Mouse (Mus musculus): ENCODE measurements around the gene Gm5244. TPM values are rescaled to one million over a fixed set of nuclear protein-coding genes. Genes with fewer than 3 reads are reported as not detected.
A peak's percentile ranks its signal among the peaks of the same experiment; 100 is the strongest.

Gm5244 gene
- total RNA-seq (2017) = 1.4 to 4.1 TPM in 2 of 3 replicates, not detected in the other

DNA sequence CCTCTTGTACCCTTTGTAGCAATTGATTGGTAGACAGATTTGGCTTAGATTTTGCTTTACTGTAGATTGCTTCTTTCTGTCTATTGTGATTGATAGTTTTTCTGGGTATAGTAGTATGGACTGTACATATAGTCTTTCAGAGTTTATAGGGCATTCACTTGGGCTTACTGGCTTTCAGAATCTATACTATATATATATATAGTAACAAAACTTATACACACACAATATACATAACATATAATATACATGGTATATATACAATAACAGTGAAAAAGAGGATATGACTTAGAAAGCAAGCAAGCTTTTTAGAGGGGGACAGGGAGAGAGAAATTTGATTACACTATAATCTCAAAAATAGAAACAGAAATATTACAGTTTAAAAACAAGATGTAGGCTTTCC, at the start of gene Gm5244:
Gm5244 (plus strand) TSS at position 301 of the 400 bp plus-strand sequence.
- ATAC-seq (replicated peaks; ENCODE audit: insufficient number of reproducible peaks, low FRiP score, low TSS enrichment, poor library complexity, severe bottlenecking) = no peak

- ATAC-seq (replicated peaks; ENCODE audit: insufficient number of reproducible peaks, low FRiP score, low TSS enrichment, poor library complexity, severe bottlenecking) = no peak
Observed at GRCm38 (mm10) chr19:12797071-12797470, 49.4 kb upstream of the Gm5244 start.

GRCm38 (mm10) chr19:12798404-12798803, 48.1 kb upstream of the Gm5244 start:
- 0 out of 2 replicates have a peak, but pooled peaks have one; percentile 16 for ATAC-seq (replicated peaks; ENCODE audit: insufficient number of reproducible peaks, low FRiP score, low TSS enrichment, poor library complexity, severe bottlenecking)

- no peak for ATAC-seq (replicated peaks; ENCODE audit: insufficient number of reproducible peaks, low FRiP score, low TSS enrichment, poor library complexity, severe bottlenecking)
Observed at GRCm38 (mm10) chr19:12799081-12799480, 47.4 kb upstream of the Gm5244 start.

DNA sequence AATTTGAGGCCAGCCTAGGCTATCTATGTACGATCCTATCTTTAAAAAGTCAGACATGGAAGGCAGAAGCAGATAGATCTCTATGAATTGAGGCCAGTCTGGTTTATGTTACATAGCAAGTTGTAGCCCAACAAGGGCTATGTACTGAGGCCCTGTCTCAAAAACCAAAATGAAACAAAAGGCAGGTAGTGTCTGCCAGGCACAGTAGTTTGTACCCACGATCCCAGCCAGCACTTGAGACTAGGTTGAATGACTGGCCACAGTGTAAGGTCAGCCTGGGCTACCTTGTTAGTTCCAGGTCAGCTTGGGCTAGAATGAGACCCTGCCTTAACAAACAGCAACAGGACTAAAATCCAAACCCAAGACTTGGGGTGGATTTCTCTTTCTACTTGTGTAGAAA, 45.9 kb upstream of the Gm5244 start:
- no peak for ATAC-seq (replicated peaks; ENCODE audit: insufficient number of reproducible peaks, low FRiP score, low TSS enrichment, poor library complexity, severe bottlenecking)

- ATAC-seq (replicated peaks; ENCODE audit: insufficient number of reproducible peaks, low FRiP score, low TSS enrichment, poor library complexity, severe bottlenecking) = peak; percentile 61
Observed at GRCm38 (mm10) chr19:12801046-12801445, 45.4 kb upstream of the Gm5244 start.

DNA sequence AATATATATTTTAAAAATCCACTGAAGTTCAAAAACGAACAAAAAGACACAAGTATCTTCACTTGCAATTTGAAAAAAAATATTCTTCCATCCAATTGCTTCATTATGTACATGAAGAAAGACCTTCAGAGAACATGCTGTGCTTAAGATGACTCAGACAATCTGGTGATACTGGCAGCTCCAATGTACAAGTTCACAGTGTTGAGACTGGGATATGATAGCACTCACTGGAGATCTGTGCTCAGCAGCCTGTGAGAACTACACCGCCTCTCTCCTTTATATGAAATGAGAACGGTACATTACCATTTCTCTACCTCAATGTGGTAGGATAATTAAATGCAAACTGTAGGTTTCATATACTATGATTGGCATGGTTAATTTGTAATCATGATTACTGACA, 43.7 kb upstream of the Gm5244 start:
- ATAC-seq (replicated peaks; ENCODE audit: insufficient number of reproducible peaks, low FRiP score, low TSS enrichment, poor library complexity, severe bottlenecking) = no peak

GRCm38 (mm10) chr19:12804237-12804636, 42.2 kb upstream of the Gm5244 start:
- ATAC-seq (replicated peaks; ENCODE audit: insufficient number of reproducible peaks, low FRiP score, low TSS enrichment, poor library complexity, severe bottlenecking) = no peak

DNA sequence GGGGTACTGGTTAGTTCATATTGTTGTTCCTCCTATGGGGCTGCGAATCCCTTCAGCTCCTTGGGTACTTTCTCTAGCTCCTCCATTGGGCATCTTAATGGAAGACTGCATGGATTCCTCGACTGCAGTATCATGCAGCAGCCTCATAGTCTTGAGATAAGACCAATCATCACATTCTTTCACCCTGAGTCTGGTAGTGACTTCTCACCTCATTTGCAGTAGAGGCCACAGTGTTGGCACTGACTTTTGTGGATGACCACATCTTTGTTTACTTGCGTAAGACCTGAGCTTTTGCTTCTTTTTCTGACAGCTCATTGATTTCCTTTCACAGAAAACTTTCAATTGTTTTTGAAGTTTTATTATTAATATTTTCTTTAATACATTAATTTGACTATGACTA, 40.8 kb upstream of the Gm5244 start:
- peak; percentile 59; the same call in 1 of the 2 replicates for ATAC-seq (replicated peaks; ENCODE audit: insufficient number of reproducible peaks, low FRiP score, low TSS enrichment, poor library complexity, severe bottlenecking)

DNA sequence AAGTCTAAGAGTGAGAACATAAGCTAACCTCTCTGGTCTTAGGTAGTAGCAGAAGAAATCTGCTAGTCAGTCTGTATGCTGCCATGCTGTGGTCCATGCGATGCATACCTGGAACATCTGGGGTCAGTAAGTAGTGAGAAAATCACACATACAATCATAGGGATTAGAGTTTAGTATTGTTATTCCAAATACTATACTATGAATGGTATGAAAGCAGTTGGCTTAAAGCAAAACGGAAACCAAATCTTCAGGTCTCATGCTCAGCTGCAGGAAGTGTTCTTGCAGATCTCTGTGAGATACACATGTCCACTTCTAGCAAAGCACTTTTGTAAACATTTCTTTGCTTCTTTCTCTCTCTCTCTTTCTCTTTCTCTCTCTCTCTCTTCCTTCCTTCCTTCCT, 40.3 kb upstream of the Gm5244 start:
- 0 out of 2 replicates have a peak, but pooled peaks have one; percentile 47 for ATAC-seq (replicated peaks; ENCODE audit: insufficient number of reproducible peaks, low FRiP score, low TSS enrichment, poor library complexity, severe bottlenecking)

DNA sequence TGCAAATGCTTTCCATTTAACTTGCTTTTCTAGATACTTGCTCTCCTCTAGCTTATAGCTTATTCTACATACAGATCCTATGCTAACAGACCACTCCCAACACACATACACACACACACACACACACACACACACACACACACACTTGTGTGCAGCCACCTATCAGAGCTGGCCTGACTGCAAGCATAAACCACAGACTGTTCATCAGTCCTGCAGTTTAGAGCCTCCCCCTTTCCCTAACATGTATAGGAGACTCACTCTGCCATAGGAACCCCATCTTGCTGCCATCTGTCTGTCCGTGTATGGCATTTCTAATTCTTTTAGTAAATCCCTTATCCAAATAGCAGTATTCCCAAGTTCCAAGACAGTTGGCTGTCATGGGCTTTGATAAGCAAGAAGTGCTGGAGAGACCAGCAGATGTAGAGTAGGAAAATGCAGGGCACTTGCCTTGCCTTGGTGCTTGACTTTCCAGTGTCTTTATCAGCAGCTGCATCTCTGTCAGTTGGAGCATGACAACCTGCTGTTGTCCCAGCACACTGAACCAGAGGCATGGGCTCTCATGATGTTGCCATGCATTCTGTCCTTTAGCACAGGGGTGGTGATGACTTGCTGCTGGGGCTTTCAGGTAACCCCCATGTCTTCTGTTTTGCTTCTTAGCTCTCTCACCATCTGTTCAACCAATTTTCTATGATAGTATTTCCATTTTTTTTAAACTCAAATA, 33.7 kb upstream of the Gm5244 start:
- no peak for ATAC-seq (replicated peaks; ENCODE audit: insufficient number of reproducible peaks, low FRiP score, low TSS enrichment, poor library complexity, severe bottlenecking)

- ATAC-seq (replicated peaks; ENCODE audit: insufficient number of reproducible peaks, low FRiP score, low TSS enrichment, poor library complexity, severe bottlenecking) = no peak
Observed at GRCm38 (mm10) chr19:12813883-12814282, 32.6 kb upstream of the Gm5244 start.

DNA sequence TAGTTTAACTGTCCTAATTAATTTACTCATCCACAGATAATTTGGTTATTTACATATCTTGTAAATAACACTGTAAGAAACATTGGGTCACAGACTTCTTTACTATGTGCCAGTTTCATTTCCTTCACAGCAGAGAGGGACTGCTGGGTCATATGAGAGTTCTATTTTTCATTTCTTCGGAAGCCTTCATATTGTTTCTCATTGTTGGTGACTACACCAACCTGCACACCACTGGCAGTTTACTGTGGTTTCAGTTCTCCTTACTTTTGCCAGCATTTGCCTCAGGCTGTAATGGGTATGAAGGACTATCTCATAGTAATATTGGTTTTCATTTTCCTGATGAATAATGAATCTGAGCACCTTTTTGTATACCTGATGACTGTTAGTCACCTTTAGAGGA, 28.0 kb upstream of the Gm5244 start:
- ATAC-seq (replicated peaks; ENCODE audit: insufficient number of reproducible peaks, low FRiP score, low TSS enrichment, poor library complexity, severe bottlenecking) = peak; percentile 27; the same call in 1 of the 2 replicates

GRCm38 (mm10) chr19:12820383-12820782, 26.1 kb upstream of the Gm5244 start:
- peak; percentile 65 for ATAC-seq (replicated peaks; ENCODE audit: insufficient number of reproducible peaks, low FRiP score, low TSS enrichment, poor library complexity, severe bottlenecking)

GRCm38 (mm10) chr19:12824549-12824948, 21.9 kb upstream of the Gm5244 start:
- ATAC-seq (replicated peaks; ENCODE audit: insufficient number of reproducible peaks, low FRiP score, low TSS enrichment, poor library complexity, severe bottlenecking) = no peak

DNA sequence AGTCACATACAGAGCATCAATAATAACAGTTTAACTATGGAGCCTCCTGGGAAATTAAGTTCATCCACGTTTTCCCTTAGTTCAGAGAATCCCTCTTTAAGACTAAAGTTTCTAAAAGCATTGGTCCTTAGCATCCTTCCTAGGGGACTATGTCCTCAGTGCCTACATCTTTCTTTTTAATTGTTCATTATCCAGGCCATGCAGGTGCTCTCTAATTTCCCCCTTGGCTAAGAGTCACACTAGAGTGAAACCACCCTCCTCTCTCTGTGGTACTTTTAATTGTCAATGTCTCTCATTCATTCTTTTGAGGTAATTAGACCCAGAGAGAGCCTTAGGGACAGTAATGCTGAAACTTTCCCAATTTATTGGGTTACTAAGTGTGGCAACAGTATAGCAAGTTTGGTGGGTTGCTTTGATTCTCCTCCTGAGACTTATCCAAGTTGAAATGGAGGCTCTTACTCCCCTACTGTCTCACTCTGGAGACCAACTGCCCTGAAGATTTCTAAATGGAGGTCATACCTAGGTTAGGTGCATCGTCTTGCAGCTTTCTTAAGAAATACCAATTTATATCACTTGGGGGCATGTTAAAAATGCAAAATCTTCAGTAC, 15.6 kb upstream of the Gm5244 start:
- no peak for ATAC-seq (replicated peaks; ENCODE audit: insufficient number of reproducible peaks, low FRiP score, low TSS enrichment, poor library complexity, severe bottlenecking)

DNA sequence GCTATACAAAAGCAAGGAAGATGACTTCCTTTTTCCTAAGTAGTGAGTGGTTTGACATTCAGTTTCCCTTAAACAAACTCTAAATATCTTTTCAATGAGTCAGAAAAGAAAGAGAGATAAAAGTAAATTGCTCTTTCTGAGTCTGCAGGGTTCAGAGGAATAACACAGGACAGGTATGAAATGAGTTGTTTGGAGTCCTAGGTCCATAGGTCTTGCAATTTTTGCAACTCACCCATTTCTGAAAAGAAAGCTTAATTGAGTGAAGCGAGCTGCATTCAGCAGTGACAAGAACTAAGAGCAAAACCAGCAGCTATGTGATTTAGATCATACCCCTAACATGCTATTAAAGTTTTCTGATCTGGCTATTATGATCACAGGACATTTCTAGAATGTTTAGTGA, 14.9 kb upstream of the Gm5244 start:
- no peak for ATAC-seq (replicated peaks; ENCODE audit: insufficient number of reproducible peaks, low FRiP score, low TSS enrichment, poor library complexity, severe bottlenecking)

- peak; percentile 91 for ATAC-seq (replicated peaks; ENCODE audit: insufficient number of reproducible peaks, low FRiP score, low TSS enrichment, poor library complexity, severe bottlenecking)
Observed at GRCm38 (mm10) chr19:12833625-12834024, 12.9 kb upstream of the Gm5244 start.

DNA sequence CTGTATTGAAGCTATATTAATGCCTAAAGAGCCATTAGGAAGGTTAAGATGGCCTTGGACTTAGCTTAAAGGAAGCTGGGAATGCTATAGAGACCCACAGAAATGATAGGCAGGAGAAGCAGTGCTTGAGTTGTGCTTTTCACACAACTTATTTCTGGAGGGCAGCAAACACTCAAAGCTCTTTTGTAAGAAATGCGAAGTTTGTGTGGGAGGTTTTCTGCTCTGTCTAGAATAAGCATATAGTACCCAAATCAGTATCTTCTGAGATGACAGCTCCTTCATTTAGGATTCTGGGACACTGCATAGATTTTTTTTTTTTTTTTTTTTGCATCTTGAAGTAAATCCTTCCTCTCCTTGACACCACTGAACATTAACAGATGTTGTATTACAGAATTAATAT, 8.0 kb upstream of the Gm5244 start:
- ATAC-seq (replicated peaks; ENCODE audit: insufficient number of reproducible peaks, low FRiP score, low TSS enrichment, poor library complexity, severe bottlenecking) = no peak

- ATAC-seq (replicated peaks; ENCODE audit: insufficient number of reproducible peaks, low FRiP score, low TSS enrichment, poor library complexity, severe bottlenecking) = no peak
Observed at GRCm38 (mm10) chr19:12856983-12857382, 10.5 kb downstream of the Gm5244 start, which contains the start of gene Olfr1444. Gene Olfr1444 (plus strand): TSS chr19:12857283.
